Mouse (Mus musculus) forebrain, embryonic 14.5 days (tissue): Measurements from ENCODE around the gene Ubr2. TPM values are rescaled to one million over a fixed set of nuclear protein-coding genes. Genes with fewer than 3 reads are reported as not detected.

Source experiments
- ATAC-seq: fragments of 200-750 bp; cut with Nextera tagmentation; 2 replicates; pipeline ENCODE4 v1.8.0; 2017; ENCODE audit warnings: mild to moderate bottlenecking, moderate library complexity
- DNase-seq: peaks from one replicate; pipeline ENCODE4 v3.0.0-alpha.2; 2015; ENCODE audit warnings: low spot score
- H3K27ac ChIP-seq: fragments of 300-500 bp; sonication (generic); 2 replicates; pipeline ENCODE4 v1.5.1; 2014; ENCODE audit warnings: low read depth, mild to moderate bottlenecking, control low read depth, low read length, moderate library complexity
- H3K27me3 ChIP-seq: fragments of 300-500 bp; sonication (generic); replicated peaks from 2 replicates; pipeline ENCODE4 v1.6.1; 2014; ENCODE audit warnings: low read length, control low read depth, mixed read lengths; ENCODE audit not compliant: control insufficient read depth, insufficient read depth
- H3K36me3 ChIP-seq: fragments of 300-500 bp; sonication (generic); 2 replicates; pipeline ENCODE4 v1.6.1; 2014; ENCODE audit warnings: low read length, control low read depth; ENCODE audit not compliant: control insufficient read depth, insufficient read depth
- H3K4me1 ChIP-seq: fragments of 300-500 bp; sonication (generic); 2 replicates; pipeline ENCODE4 v1.6.1; 2014; ENCODE audit warnings: antibody characterized with exemption, low read length, control low read depth; ENCODE audit not compliant: control insufficient read depth, insufficient read depth
- H3K4me2 ChIP-seq: fragments of 300-500 bp; sonication (generic); 2 replicates; pipeline ENCODE4 v1.6.1; 2014; ENCODE audit warnings: mild to moderate bottlenecking, control low read depth, low read length
- H3K4me3 ChIP-seq: fragments of 300-500 bp; sonication (generic); 2 replicates; pipeline ENCODE4 v1.5.1; 2014; ENCODE audit warnings: low read depth, low read length, control low read depth
- H3K9ac ChIP-seq: fragments of 300-500 bp; sonication (generic); 2 replicates; pipeline ENCODE4 v1.6.1; 2014; ENCODE audit warnings: mild to moderate bottlenecking, low read length, control low read depth, moderate library complexity
- H3K9me3 ChIP-seq: fragments of 300-500 bp; sonication (generic); replicated peaks from 2 replicates; pipeline ENCODE4 v1.6.1; 2016; ENCODE audit warnings: low read length, control low read depth, mixed read lengths; ENCODE audit not compliant: control insufficient read depth
- WGBS: fragments of 180-500 bp; shearing (Covaris S2); extraction: QIAGEN DNeasy Blood & Tissue Kit; methylation state at CpG from one replicate; pipeline ENCODE4 v1.1.7; 2014; 5-methylcytosine and 5-hydroxymethylcytosine counted together
- polyA plus RNA-seq: library from polyadenylated mRNA; unstranded; fragments of >200 nt; fragmentation: Nextera tagmentation; extraction: Ambion mirVana; gene quantifications from 2 replicates; pipeline ENCODE4 v1.2.1, GENCODE M21; 2014

Ubr2 gene
- polyA plus RNA-seq, result 14.7 and 19.3 TPM in 2 replicates

DNA sequence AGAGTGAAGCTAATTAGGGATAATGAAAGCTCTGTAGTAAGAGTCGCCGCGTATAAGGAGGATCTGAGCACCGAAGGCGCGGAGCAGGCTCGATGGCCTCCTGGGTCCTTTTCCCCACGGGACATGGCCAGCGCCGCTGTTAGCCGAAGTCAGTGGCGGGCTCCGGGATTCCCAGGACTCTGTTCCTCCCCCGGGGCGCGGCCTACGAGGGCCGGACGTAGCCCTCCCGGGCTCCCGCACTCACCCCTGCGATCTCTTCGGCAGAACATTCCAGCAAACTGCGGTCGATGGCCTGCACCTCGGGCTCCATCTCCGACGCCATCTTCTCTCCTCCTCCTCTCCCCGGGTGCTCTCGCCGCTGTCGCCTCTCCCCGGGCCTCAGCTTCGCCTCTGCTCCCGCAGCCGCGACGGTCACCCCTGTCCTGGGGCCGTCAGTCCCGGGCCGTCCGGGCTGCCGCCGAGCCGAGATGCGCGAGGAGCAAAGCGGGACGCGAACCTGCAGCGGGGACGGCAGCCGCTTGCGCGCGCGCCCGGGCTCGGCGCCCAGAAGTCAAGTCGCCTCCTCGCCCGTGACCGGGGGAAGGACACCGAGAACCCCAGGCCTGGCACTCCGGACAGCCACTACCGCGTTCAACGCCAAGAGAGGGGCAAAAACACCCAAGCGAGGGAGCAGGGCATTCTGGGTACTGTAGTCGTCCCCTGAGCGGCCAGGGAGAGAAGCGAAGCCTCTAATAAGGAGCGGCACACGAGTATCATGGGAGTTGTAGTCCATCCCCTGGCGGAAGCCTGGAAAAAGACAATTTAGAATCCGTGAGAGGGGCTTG is at the start of gene Ubr2:
Ubr2 (minus strand) TSS at position 659 of the 824 bp plus-strand sequence.
- Histone ChIP-seq H3K4me2 (peak within 1 kb of the TSS; percentile 86), H3K36me3 (0 out of 2 replicates have a peak, but pooled peaks cover 11% of the 10 kb centered on the region), H3K4me1 (peaks cover 14% of the 10 kb centered on the region), H3K27ac (peak within 1 kb of the TSS; percentile 79), H3K27me3 (no peaks in the 10 kb centered on the region), H3K4me3 (peak within 1 kb of the TSS; percentile 87), H3K9ac (peak within 1 kb of the TSS; percentile 86), H3K9me3 (no peaks in the 10 kb centered on the region)
- ATAC-seq, result peak; percentile 98
- DNase-seq, result peak; percentile 99
- under 1% methylated on average over 75 of the region's 77 CpGs for WGBS

DNA sequence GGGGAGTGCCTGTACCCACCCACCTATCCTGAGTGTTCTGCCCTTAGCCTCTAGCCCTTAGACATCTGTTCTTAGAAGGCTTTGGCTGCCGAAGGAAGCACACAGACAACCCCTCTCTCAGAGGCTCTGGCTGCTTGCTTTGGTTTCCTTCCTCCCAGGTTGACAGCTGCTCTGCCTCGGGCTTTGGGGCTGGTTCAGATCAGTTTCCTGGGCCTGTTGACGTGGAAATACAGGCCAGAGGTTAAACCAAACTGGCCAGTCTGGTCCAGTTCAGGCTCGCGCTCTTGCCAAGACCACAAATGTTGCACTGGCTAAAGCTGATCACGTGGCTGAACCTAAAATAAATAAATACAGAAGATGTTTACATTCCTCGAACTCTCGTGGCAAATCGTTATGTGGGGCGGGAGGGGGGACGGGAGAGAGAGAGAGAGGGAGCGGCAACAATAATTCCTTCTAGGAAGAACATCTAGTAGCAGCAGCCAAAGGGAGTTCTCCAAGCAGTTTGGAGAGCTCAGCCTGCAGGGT is 49.5 kb upstream of the Ubr2 start:
- no peaks in the 10 kb centered on the region for H3K36me3 ChIP-seq
- H3K4me2 ChIP-seq, result no peak overlapping the region
- ATAC-seq (no peak), DNase-seq (no peak)
- 80% methylated on average over 12 of the region's 12 CpGs for WGBS
- no peak overlapping the region for H3K4me3 ChIP-seq
- no peak overlapping the region for H3K9ac ChIP-seq
- no peaks in the 10 kb centered on the region for H3K4me1 ChIP-seq
- H3K27ac ChIP-seq, result no peak overlapping the region
- H3K9me3 ChIP-seq, result no peaks in the 10 kb centered on the region; the same call in 1 of the 2 replicates
- no peaks in the 10 kb centered on the region for H3K27me3 ChIP-seq

DNA sequence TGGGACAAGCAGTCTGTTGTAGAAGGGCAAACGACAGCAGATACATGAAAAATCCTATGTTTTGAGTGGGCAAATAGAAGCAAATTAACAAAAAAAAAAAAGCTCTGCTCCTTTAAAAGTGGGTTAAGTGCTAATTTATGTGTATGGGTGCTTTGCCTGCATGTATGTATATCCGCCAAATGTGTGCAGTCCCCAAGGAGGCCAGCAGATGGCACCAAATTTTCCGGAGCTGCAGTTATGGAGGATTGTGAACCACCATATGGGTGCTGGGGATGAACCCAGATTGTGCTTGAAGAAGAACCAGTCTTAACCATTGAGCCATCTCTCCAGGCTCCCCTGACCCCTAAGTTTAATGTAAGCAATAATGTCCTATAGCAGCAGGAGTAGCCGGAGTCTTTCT is 47.6 kb upstream of the Ubr2 start:
- DNase-seq, result no peak
- no peak overlapping the region for H3K9ac ChIP-seq
- no peak overlapping the region for H3K4me3 ChIP-seq
- no peak overlapping the region for H3K4me2 ChIP-seq
- H3K4me1 ChIP-seq, result no peaks in the 10 kb centered on the region
- no peaks in the 10 kb centered on the region for H3K27me3 ChIP-seq
- H3K27ac ChIP-seq, result no peak overlapping the region
- ATAC-seq, result no peak
- no peaks in the 10 kb centered on the region; the same call in 1 of the 2 replicates for H3K9me3 ChIP-seq
- H3K36me3 ChIP-seq, result no peaks in the 10 kb centered on the region
- 96% methylated on average over 4 of the region's 4 CpGs for WGBS

DNA sequence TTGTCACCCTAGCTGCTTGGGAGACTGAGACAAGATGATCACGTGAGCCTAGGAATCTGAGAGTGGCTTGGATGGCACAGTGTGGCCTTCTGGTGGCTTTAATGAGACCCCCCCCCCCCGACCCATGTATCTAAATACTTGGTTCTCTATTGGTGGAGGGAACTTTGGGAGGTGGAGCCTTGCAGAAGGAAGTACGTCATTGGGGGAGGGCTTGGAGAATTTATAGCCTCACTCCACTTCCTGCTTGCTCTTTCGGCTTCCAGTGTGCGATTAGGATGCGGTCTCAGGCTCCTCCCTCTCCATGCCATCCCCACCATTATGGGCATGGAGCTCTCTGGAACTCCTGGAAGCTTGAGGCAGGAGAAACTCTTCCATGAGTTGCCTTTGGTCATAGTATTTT is 46.1 kb upstream of the Ubr2 start:
- H3K27me3 ChIP-seq, result no peaks in the 10 kb centered on the region
- ATAC-seq, result no peak

DNA sequence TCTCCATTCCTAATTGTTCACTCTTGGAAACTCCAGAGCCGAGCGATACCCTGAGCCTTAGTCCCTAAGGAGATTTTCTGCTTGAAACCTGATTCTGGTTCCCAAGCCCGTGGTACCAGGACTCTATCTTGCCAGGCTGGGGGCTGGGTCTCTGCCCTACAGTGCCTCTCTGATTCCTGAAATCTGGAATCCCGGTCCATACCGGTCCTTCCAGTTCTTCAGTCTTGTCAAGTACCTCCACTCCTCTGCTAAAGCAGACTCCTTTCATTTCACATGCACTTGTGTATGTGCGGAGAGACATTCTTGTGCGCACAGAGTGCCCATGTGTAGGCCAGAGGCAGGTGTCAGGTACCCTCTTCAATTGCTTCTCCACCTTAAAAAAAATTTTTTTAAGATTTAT is 44.8 kb upstream of the Ubr2 start:
- ATAC-seq, result no peak

More for the DNA sequence above, 46.1 kb upstream of the Ubr2 start:
- Histone ChIP-seq H3K27ac (no peak overlapping the region), H3K36me3 (no peaks in the 10 kb centered on the region), H3K4me3 (no peak overlapping the region), H3K4me1 (no peaks in the 10 kb centered on the region), H3K9me3 (no peaks in the 10 kb centered on the region; the same call in 1 of the 2 replicates), H3K4me2 (no peak overlapping the region), H3K9ac (no peak overlapping the region)
- WGBS, result 80% methylated on average over 6 of the region's 6 CpGs
- no peak for DNase-seq

DNA sequence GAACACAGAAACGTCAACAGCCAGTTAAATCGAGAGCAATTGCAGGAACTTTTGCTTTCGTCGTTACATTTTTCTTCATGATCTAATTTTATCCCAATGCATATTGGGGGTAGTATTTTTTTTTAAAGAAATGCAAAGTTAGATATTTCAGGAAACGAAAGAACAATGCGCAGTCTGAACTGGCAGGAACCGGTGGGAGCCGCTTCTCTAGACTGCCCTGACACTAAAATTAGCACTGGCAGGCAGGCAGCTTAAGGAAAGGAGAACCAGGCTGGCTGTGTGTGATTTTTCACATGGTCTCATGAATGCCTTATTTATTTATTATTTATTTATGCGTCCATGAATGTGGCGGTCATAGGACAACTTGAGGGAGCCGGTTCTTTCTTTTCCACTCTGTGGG is 44.3 kb upstream of the Ubr2 start:
- Histone ChIP-seq H3K27me3 (no peaks in the 10 kb centered on the region), H3K4me1 (no peaks in the 10 kb centered on the region), H3K9me3 (no peaks in the 10 kb centered on the region; the same call in 1 of the 2 replicates), H3K9ac (no peak overlapping the region), H3K4me3 (no peak overlapping the region), H3K36me3 (no peaks in the 10 kb centered on the region), H3K4me2 (no peak overlapping the region), H3K27ac (no peak overlapping the region)
- DNase-seq, result no peak
- ATAC-seq, result no peak
- 88% methylated on average over 11 of the region's 11 CpGs for WGBS

More for the DNA sequence above, 44.8 kb upstream of the Ubr2 start:
- DNase-seq, result no peak
- Histone ChIP-seq H3K4me3 (no peak overlapping the region), H3K27me3 (no peaks in the 10 kb centered on the region), H3K4me1 (no peaks in the 10 kb centered on the region), H3K9me3 (no peaks in the 10 kb centered on the region; the same call in 1 of the 2 replicates), H3K36me3 (no peaks in the 10 kb centered on the region), H3K4me2 (no peak overlapping the region), H3K27ac (no peak overlapping the region), H3K9ac (no peak overlapping the region)
- WGBS, result 88% methylated on average over 7 of the region's 7 CpGs

DNA sequence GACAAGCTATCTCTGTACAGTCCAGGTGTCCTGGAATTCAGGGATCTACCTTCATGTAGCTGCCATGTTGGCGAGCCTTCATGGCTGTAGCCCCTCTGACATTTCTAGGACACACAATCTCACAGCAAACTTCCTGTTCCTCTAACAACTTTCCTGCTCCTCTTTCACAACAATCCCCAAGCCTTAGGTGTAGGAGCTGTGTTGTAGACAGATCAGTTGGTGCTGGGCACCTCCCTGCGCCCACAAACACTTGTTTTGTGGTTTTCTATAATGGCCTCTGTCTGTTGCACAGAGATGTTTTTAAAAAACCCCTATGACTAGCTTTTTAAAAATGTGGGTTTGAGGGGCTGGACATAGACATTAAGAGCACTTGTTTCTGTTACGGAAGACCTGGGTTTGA is 40.3 kb upstream of the Ubr2 start:
- WGBS, result 96% methylated on average over 3 of the region's 3 CpGs
- H3K4me1 ChIP-seq, result no peaks in the 10 kb centered on the region
- no peak overlapping the region for H3K9ac ChIP-seq
- H3K4me3 ChIP-seq, result no peak overlapping the region
- ATAC-seq (no peak), DNase-seq (no peak)
- no peaks in the 10 kb centered on the region for H3K9me3 ChIP-seq
- H3K27me3 ChIP-seq, result no peaks in the 10 kb centered on the region
- H3K36me3 ChIP-seq, result no peaks in the 10 kb centered on the region
- no peak overlapping the region for H3K27ac ChIP-seq
- no peak overlapping the region for H3K4me2 ChIP-seq

DNA sequence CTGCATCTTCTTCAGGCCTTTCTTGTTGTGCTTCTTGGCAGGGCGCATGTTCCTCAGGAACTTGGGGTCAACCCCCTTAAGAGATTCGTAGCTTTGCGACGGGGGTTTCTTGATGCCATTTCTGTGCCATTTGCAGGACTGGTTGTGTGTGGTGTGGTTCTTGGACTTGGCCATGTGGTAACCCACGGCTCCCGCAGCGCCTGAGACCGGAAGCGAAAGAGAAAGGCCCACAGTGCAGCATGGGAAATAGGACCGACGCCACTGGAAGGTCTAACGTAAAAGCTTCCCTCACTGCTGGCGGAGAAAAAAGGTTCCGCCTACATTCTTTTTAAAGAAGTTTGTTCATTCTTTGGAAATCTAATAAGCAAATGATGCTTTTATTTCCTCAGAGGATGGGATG is 32.5 kb upstream of the Ubr2 start:
- WGBS, result 96% methylated on average over 14 of the region's 14 CpGs
- Histone ChIP-seq H3K9me3 (no peaks in the 10 kb centered on the region), H3K27me3 (no peaks in the 10 kb centered on the region), H3K4me1 (no peaks in the 10 kb centered on the region), H3K4me3 (no peak overlapping the region), H3K36me3 (no peaks in the 10 kb centered on the region), H3K4me2 (no peak overlapping the region), H3K9ac (no peak overlapping the region), H3K27ac (no peak overlapping the region)
- ATAC-seq (no peak), DNase-seq (no peak)
